Mouse (Mus musculus): ENCODE results near the gene Gm49369. TPM values are rescaled to one million over a fixed set of nuclear protein-coding genes. Genes with fewer than 3 reads are reported as not detected.
A peak's percentile ranks its signal among the peaks of the same experiment; 100 is the strongest.

Gene Gm49369
- polyA plus RNA-seq, 1 experiment from 2014 or later, result not detected

GRCm38 (mm10) chr7:142391108-142391507 is 8.6 kb upstream of the Gm49369 start:
- Histone ChIP-seq H3K27ac (no peak overlapping the region), H3K4me1 (peaks cover 38% of the 10 kb centered on the region), H3K36me3 (replicated peaks) (no peaks in the 10 kb centered on the region), H3K27me3 (ENCODE audit: poor library complexity, severe bottlenecking) (peaks cover 12% of the 10 kb centered on the region), H3K9me3 (no peaks in the 10 kb centered on the region), H3K4me3 (no peak overlapping the region)
- no peak for DNase-seq (ENCODE audit: extremely low spot score, low spot score)
- WGBS, result 86% methylated on average over 3 of the region's 3 CpGs

GRCm38 (mm10) chr7:142389961-142390650 is 7.6 kb upstream of the Gm49369 start:
- Histone ChIP-seq H3K9me3 (no peaks in the 10 kb centered on the region), H3K27me3 (ENCODE audit: poor library complexity, severe bottlenecking) (peaks cover 5% of the 10 kb centered on the region; the same call in 1 of the 2 replicates), H3K4me3 (no peak overlapping the region), H3K36me3 (replicated peaks) (peaks cover 8% of the 10 kb centered on the region), H3K27ac (no peak overlapping the region), H3K4me1 (peaks cover 46% of the 10 kb centered on the region)
- 86% methylated on average over 3 of the region's 3 CpGs for WGBS
- no peak for DNase-seq (ENCODE audit: extremely low spot score, low spot score)

- WGBS, result 95% methylated on average over 2 of the region's 2 CpGs
- Histone ChIP-seq H3K27me3 (ENCODE audit: poor library complexity, severe bottlenecking) (no peaks in the 10 kb centered on the region), H3K36me3 (replicated peaks) (peaks cover 21% of the 10 kb centered on the region), H3K4me3 (no peak overlapping the region), H3K9me3 (no peaks in the 10 kb centered on the region), H3K27ac (peak overlapping the region; percentile 88; the same call in 1 of the 2 replicates), H3K4me1 (peaks cover 45% of the 10 kb centered on the region)
- no peak for DNase-seq (ENCODE audit: extremely low spot score, low spot score)
Measured at GRCm38 (mm10) chr7:142388740-142389139, 6.3 kb upstream of the Gm49369 start.

- Histone ChIP-seq H3K9me3 (no peaks in the 10 kb centered on the region), H3K4me1 (peaks cover 39% of the 10 kb centered on the region), H3K27me3 (ENCODE audit: poor library complexity, severe bottlenecking) (no peaks in the 10 kb centered on the region), H3K4me3 (peak overlapping the region; percentile 82), H3K27ac (peak overlapping the region; percentile 88), H3K36me3 (replicated peaks) (peaks cover 27% of the 10 kb centered on the region)
- 93% methylated on average over 1 of the region's 1 CpGs for WGBS
- no peak for DNase-seq (ENCODE audit: extremely low spot score, low spot score)
Measured at GRCm38 (mm10) chr7:142388198-142388597, 5.7 kb upstream of the Gm49369 start.

- Histone ChIP-seq H3K4me3 (peak within 1 kb of the TSS; percentile 82), H3K27ac (peak within 1 kb of the TSS; percentile 88), H3K27me3 (ENCODE audit: poor library complexity, severe bottlenecking) (no peaks in the 10 kb centered on the region)
Measured at GRCm38 (mm10) chr7:142387419-142388148, 5.1 kb upstream of the Gm49369 start, which contains the start of gene Ctsd. Gene Ctsd (minus strand): TSS chr7:142388038.

GRCm38 (mm10) chr7:142386621-142387201 is 4.2 kb upstream of the Gm49369 start:
- DNase-seq (ENCODE audit: extremely low spot score, low spot score), result no peak
- Histone ChIP-seq H3K4me1 (peaks cover 30% of the 10 kb centered on the region), H3K9me3 (no peaks in the 10 kb centered on the region), H3K36me3 (replicated peaks) (peaks cover 42% of the 10 kb centered on the region), H3K4me3 (peak overlapping the region; percentile 82), H3K27me3 (ENCODE audit: poor library complexity, severe bottlenecking) (no peaks in the 10 kb centered on the region), H3K27ac (peak overlapping the region; percentile 88)
- 71% methylated on average over 6 of the region's 6 CpGs for WGBS

More at GRCm38 (mm10) chr7:142387419-142388148, 5.1 kb upstream of the Gm49369 start, which contains the start of gene Ctsd:
- H3K9me3 ChIP-seq, result no peaks in the 10 kb centered on the region
- WGBS, result under 1% methylated on average over 55 of the region's 55 CpGs
- peak; percentile 98 for DNase-seq (ENCODE audit: extremely low spot score, low spot score)
- H3K36me3 ChIP-seq (replicated peaks), result peaks cover 33% of the 10 kb centered on the region
- H3K4me1 ChIP-seq, result peaks cover 33% of the 10 kb centered on the region

GRCm38 (mm10) chr7:142385742-142386403 is 3.4 kb upstream of the Gm49369 start:
- peaks cover 50% of the 10 kb centered on the region for H3K36me3 ChIP-seq (replicated peaks)
- no peak for DNase-seq (ENCODE audit: extremely low spot score, low spot score)
- H3K4me3 ChIP-seq, result peak overlapping the region; percentile 82
- H3K4me1 ChIP-seq, result peaks cover 30% of the 10 kb centered on the region
- H3K27me3 ChIP-seq (ENCODE audit: poor library complexity, severe bottlenecking), result no peaks in the 10 kb centered on the region
- no peaks in the 10 kb centered on the region for H3K9me3 ChIP-seq
- WGBS, result 88% methylated on average over 3 of the region's 3 CpGs
- H3K27ac ChIP-seq, result no peak overlapping the region

GRCm38 (mm10) chr7:142384306-142384705 is 1.8 kb upstream of the Gm49369 start:
- H3K27me3 ChIP-seq (ENCODE audit: poor library complexity, severe bottlenecking), result no peaks in the 10 kb centered on the region
- no peak for DNase-seq (ENCODE audit: extremely low spot score, low spot score)
- peaks cover 66% of the 10 kb centered on the region for H3K36me3 ChIP-seq (replicated peaks)
- peaks cover 30% of the 10 kb centered on the region for H3K4me1 ChIP-seq
- no peak overlapping the region for H3K4me3 ChIP-seq
- no peak overlapping the region for H3K27ac ChIP-seq
- WGBS, result 88% methylated on average over 10 of the region's 10 CpGs
- no peaks in the 10 kb centered on the region for H3K9me3 ChIP-seq

GRCm38 (mm10) chr7:142381175-142381574 is 1.3 kb downstream of the Gm49369 start:
- WGBS, result 94% methylated on average over 4 of the region's 4 CpGs
- Histone ChIP-seq H3K27me3 (ENCODE audit: poor library complexity, severe bottlenecking) (no peaks in the 10 kb centered on the region), H3K36me3 (replicated peaks) (peaks cover 97% of the 10 kb centered on the region)

GRCm38 (mm10) chr7:142379186-142379585 is 3.3 kb downstream of the Gm49369 start:
- no peak overlapping the region for H3K27ac ChIP-seq
- H3K4me3 ChIP-seq, result no peak overlapping the region
- H3K36me3 ChIP-seq (replicated peaks), result peaks cover 91% of the 10 kb centered on the region
- H3K9me3 ChIP-seq, result no peaks in the 10 kb centered on the region
- WGBS, result 95% methylated on average over 6 of the region's 6 CpGs
- peaks cover 5% of the 10 kb centered on the region for H3K27me3 ChIP-seq (ENCODE audit: poor library complexity, severe bottlenecking)
- DNase-seq (ENCODE audit: extremely low spot score, low spot score), result no peak
- 0 out of 2 replicates have a peak, but pooled peaks cover 2% of the 10 kb centered on the region for H3K4me1 ChIP-seq

More at GRCm38 (mm10) chr7:142381175-142381574, 1.3 kb downstream of the Gm49369 start:
- Histone ChIP-seq H3K9me3 (no peaks in the 10 kb centered on the region), H3K4me3 (no peak overlapping the region), H3K4me1 (peaks cover 9% of the 10 kb centered on the region), H3K27ac (no peak overlapping the region)
- DNase-seq (ENCODE audit: extremely low spot score, low spot score), result no peak

GRCm38 (mm10) chr7:142377233-142377925 is 5.1 kb downstream of the Gm49369 start:
- Histone ChIP-seq H3K27me3 (ENCODE audit: poor library complexity, severe bottlenecking) (peaks cover 23% of the 10 kb centered on the region), H3K4me3 (no peak overlapping the region), H3K9me3 (no peaks in the 10 kb centered on the region), H3K36me3 (replicated peaks) (peaks cover 73% of the 10 kb centered on the region), H3K4me1 (peaks cover 13% of the 10 kb centered on the region), H3K27ac (no peak overlapping the region)
- no peak for DNase-seq (ENCODE audit: extremely low spot score, low spot score)
- WGBS, result 93% methylated on average over 14 of the region's 14 CpGs

- Histone ChIP-seq H3K27ac (no peak overlapping the region), H3K36me3 (replicated peaks) (peaks cover 60% of the 10 kb centered on the region), H3K9me3 (no peaks in the 10 kb centered on the region), H3K4me1 (peaks cover 23% of the 10 kb centered on the region), H3K27me3 (ENCODE audit: poor library complexity, severe bottlenecking) (peaks cover 36% of the 10 kb centered on the region), H3K4me3 (no peak overlapping the region)
- WGBS, result 87% methylated on average over 4 of the region's 4 CpGs
- DNase-seq (ENCODE audit: extremely low spot score, low spot score), result no peak
Measured at GRCm38 (mm10) chr7:142376096-142376495, 6.4 kb downstream of the Gm49369 start.
